Mouse (Mus musculus) C2C12 (cell line): ENCODE results near the gene D430041D05Rik. TPM values are rescaled to one million over a fixed set of nuclear protein-coding genes. Genes with fewer than 3 reads are reported as not detected.

Experiments
- H3K27me3 ChIP-seq: one replicate; pipeline ENCODE4 v1.6.1; 2011; ENCODE audit not compliant: control insufficient read depth, insufficient read depth, insufficient read length
- H3K36me3 ChIP-seq: one replicate; pipeline ENCODE4 v1.6.1; 2011; ENCODE audit not compliant: control insufficient read depth, insufficient read depth
- H3K4me3 ChIP-seq: one replicate; pipeline ENCODE4 v1.5.1; 2011; ENCODE audit warnings: mild to moderate bottlenecking, control low read depth; ENCODE audit not compliant: poor library complexity, insufficient read depth, severe bottlenecking
- H3K79me2 ChIP-seq: one replicate; pipeline ENCODE4 v1.6.1; 2011; ENCODE audit not compliant: control insufficient read depth, insufficient read depth
- H3K79me3 ChIP-seq: one replicate; pipeline ENCODE4 v1.6.1; 2011; ENCODE audit warnings: low read depth, control low read depth
- H3ac ChIP-seq: one replicate; pipeline ENCODE3; 2011; ENCODE audit warnings: low read depth; ENCODE audit not compliant: control insufficient read depth, insufficient read length
- CEBPB ChIP-seq: IDR thresholded peaks from one replicate; pipeline ENCODE4 v1.6.1; 2011; ENCODE audit warnings: low read depth, mild to moderate bottlenecking, control low read depth, moderate library complexity
- CTCF ChIP-seq: IDR thresholded peaks from one replicate; pipeline ENCODE4 v1.5.1; 2011; ENCODE audit not compliant: control insufficient read depth, insufficient read depth, insufficient read length
- FOSL1 ChIP-seq: IDR thresholded peaks from one replicate; pipeline ENCODE4 v1.8.0; 2011; ENCODE audit warnings: mild to moderate bottlenecking, low read length; ENCODE audit not compliant: poor library complexity, insufficient read depth, severe bottlenecking
- MAX ChIP-seq: IDR thresholded peaks from one replicate; pipeline ENCODE4 v1.6.1; 2011; ENCODE audit warnings: mild to moderate bottlenecking, control low read depth
- MYOD1 ChIP-seq: IDR thresholded peaks from one replicate; pipeline ENCODE4 v1.6.1; 2011; ENCODE audit warnings: low read depth; ENCODE audit not compliant: control insufficient read depth, insufficient read length
- MYOG ChIP-seq: IDR thresholded peaks from one replicate; pipeline ENCODE4 v1.6.1; 2011; ENCODE audit not compliant: control insufficient read depth, insufficient read length; ENCODE audit errors: extremely low read depth
- USF1 ChIP-seq: IDR thresholded peaks from one replicate; pipeline ENCODE4 v1.6.1; 2011; ENCODE audit warnings: low read depth, mild to moderate bottlenecking, control low read depth, moderate library complexity
- polyA plus RNA-seq: library from polyadenylated mRNA; unstranded; fragments of >200 nt; fragmentation: generic; extraction: Trizol; gene quantifications from one replicate; pipeline ENCODE4 v1.2.1, GENCODE M21; 2012; ENCODE audit warnings: missing spikeins

The D430041D05Rik gene
- polyA plus RNA-seq, 1 experiment: 0.05 TPM

- no peaks in the 10 kb centered on the region for H3K27me3 ChIP-seq
- no peaks in the 10 kb centered on the region for H3K79me3 ChIP-seq
- no peak overlapping the region for H3K4me3 ChIP-seq
- TF ChIP-seq MYOG: no peak
- no peak for TF ChIP-seq MAX
- TF ChIP-seq MYOD1: peak; percentile 47
- TF ChIP-seq CEBPB: no peak
- TF ChIP-seq CTCF: no peak
- no peaks in the 10 kb centered on the region for H3K79me2 ChIP-seq
- no peak overlapping the region for H3ac ChIP-seq
- no peaks in the 10 kb centered on the region for H3K36me3 ChIP-seq
These were observed 277.6 kb downstream of the D430041D05Rik start for GRCm38 (mm10) chr2:104133042-104133810.

GRCm38 (mm10) chr2:104132266-104132859 lies 278.4 kb downstream of the D430041D05Rik start:
- H3K79me3 ChIP-seq: no peaks in the 10 kb centered on the region
- H3K27me3 ChIP-seq: no peaks in the 10 kb centered on the region
- no peak overlapping the region for H3ac ChIP-seq
- H3K36me3 ChIP-seq: no peaks in the 10 kb centered on the region
- no peaks in the 10 kb centered on the region for H3K79me2 ChIP-seq
- TF ChIP-seq CTCF (no peak), MYOG (no peak), FOSL1 (no peak), MYOD1 (no peak), MAX (no peak), CEBPB (no peak), USF1 (no peak)
- H3K4me3 ChIP-seq: no peak overlapping the region

- TF ChIP-seq USF1 (no peak), CTCF (no peak), CEBPB (no peak), FOSL1 (no peak)
- no peaks in the 10 kb centered on the region for H3K36me3 ChIP-seq
- H3ac ChIP-seq: no peak overlapping the region
- H3K4me3 ChIP-seq: no peak overlapping the region
- H3K27me3 ChIP-seq: no peaks in the 10 kb centered on the region
- H3K79me3 ChIP-seq: no peaks in the 10 kb centered on the region
- no peaks in the 10 kb centered on the region for H3K79me2 ChIP-seq
These were observed 279.8 kb downstream of the D430041D05Rik start for GRCm38 (mm10) chr2:104130969-104131368.

GRCm38 (mm10) chr2:104130165-104130564 lies 280.6 kb downstream of the D430041D05Rik start:
- no peaks in the 10 kb centered on the region for H3K27me3 ChIP-seq
- no peaks in the 10 kb centered on the region for H3K36me3 ChIP-seq
- no peak for TF ChIP-seq MYOG
- no peak for TF ChIP-seq USF1
- no peak for TF ChIP-seq FOSL1
- TF ChIP-seq CEBPB: no peak
- TF ChIP-seq CTCF: no peak
- TF ChIP-seq MAX: no peak
- no peak for TF ChIP-seq MYOD1
- H3K79me2 ChIP-seq: no peaks in the 10 kb centered on the region
- no peaks in the 10 kb centered on the region for H3K79me3 ChIP-seq
- H3K4me3 ChIP-seq: no peak overlapping the region
- no peak overlapping the region for H3ac ChIP-seq

GRCm38 (mm10) chr2:104128803-104129531 lies 281.8 kb downstream of the D430041D05Rik start:
- TF ChIP-seq MYOG: no peak
- no peak for TF ChIP-seq USF1
- no peak for TF ChIP-seq MYOD1
- no peak for TF ChIP-seq CTCF
- no peaks in the 10 kb centered on the region for H3K79me3 ChIP-seq
- no peaks in the 10 kb centered on the region for H3K36me3 ChIP-seq

GRCm38 (mm10) chr2:104124071-104124470 lies 286.7 kb downstream of the D430041D05Rik start:
- no peaks in the 10 kb centered on the region for H3K27me3 ChIP-seq
- no peaks in the 10 kb centered on the region for H3K79me3 ChIP-seq
- H3K4me3 ChIP-seq: no peak overlapping the region
- H3ac ChIP-seq: no peak overlapping the region
- H3K36me3 ChIP-seq: no peaks in the 10 kb centered on the region
- H3K79me2 ChIP-seq: no peaks in the 10 kb centered on the region
- no peak for TF ChIP-seq CTCF
- TF ChIP-seq USF1: no peak

More at GRCm38 (mm10) chr2:104128803-104129531, 281.8 kb downstream of the D430041D05Rik start:
- Histone ChIP-seq H3K4me3 (no peak overlapping the region), H3K27me3 (no peaks in the 10 kb centered on the region), H3ac (no peak overlapping the region), H3K79me2 (no peaks in the 10 kb centered on the region)
